ENCODE assay signal across 8 mouse cellular contexts in the genomic region with DNA sequence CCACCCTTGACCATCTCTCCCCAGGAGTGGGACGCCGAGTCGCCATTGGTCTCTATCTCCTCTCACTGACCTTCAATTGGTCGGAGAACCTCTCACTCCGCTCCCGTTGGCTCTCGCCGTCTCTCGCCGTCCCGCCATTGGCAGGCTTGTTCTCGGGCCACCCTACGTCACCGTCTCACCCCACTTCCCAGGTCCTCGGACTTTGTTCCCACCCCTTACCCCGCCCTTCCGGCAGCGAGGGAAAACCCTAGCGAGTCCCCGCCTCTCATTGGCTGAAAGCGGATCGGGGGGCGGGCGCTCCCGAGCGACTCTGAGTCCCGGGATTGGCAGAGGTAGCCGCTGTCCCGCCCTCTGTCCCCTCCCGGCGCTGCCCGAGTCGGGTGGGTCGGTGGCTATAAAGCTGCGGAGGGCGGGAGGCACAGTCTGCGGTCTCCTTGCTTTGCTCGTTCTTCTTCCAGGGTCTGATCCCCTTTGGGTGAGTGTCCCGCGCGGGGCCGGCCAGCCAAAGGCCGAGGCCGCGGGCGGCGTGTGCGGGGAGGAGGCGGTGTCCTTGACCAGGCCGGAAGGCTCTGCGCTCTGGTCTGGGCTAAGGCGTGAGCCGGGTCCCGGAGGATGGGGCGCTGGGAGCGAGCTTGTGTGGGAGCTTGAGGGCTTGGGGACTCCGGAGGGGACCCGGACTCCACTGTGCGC. TPM values are rescaled to one million over a fixed set of nuclear protein-coding genes. Genes with fewer than 3 reads are reported as not detected.
DNase-seq lines count a peak whose midpoint lies in the region; ATAC-seq lines count a peak whose summit lies in the region.

A gene (plus strand): TSS at position 341 of the 690 bp plus-strand sequence.

- WGBS in hindbrain, embryonic 15.5 days: under 1% methylated on average over 53 of the region's 59 CpGs

- H3K27me3 ChIP-seq in hindbrain, embryonic 15.5 days: no peaks in the 10 kb centered on the region

- peak; percentile 96 for DNase-seq in T-cell, adult 2 months (ENCODE audit: low spot score)
- peak; percentile 97 to 99 for DNase-seq in cerebellum, postnatal 36 days
- DNase-seq in frontal cortex, postnatal 36 days (ENCODE audit: low spot score in 2 of 2): peak; percentile 99 to 100
- peak; percentile 99 for DNase-seq in left cerebral cortex, adult 11 months (ENCODE audit: low spot score)
- peak; percentile 99 to 100 for DNase-seq in lung, postnatal 4 days
- DNase-seq in retina, postnatal 7 days (ENCODE audit: low read depth, low spot score): peak; percentile 100
- DNase-seq in urinary bladder, adult 2 months (ENCODE audit: low spot score): peak; percentile 92

- peak within 1 kb of the TSS; percentile 99 for H3K9ac ChIP-seq in hindbrain, embryonic 15.5 days

- H3K9me3 ChIP-seq in hindbrain, embryonic 15.5 days: no peaks in the 10 kb centered on the region

- H3K4me1 ChIP-seq in hindbrain, embryonic 15.5 days (replicated peaks): peaks cover 46% of the 10 kb centered on the region

- peak within 1 kb of the TSS; percentile 97 for H3K4me3 ChIP-seq in hindbrain, embryonic 15.5 days

- H3K27ac ChIP-seq in hindbrain, embryonic 15.5 days (replicated peaks): peak within 1 kb of the TSS; percentile 99

- ATAC-seq in hindbrain, embryonic 15.5 days (ENCODE audit: low FRiP score, low read depth): peak; percentile 99

- H3K36me3 ChIP-seq in hindbrain, embryonic 15.5 days: no peaks in the 10 kb centered on the region

- peak within 1 kb of the TSS; percentile 59 for H3K4me2 ChIP-seq in hindbrain, embryonic 15.5 days

RNA-seq across cellular contexts. Expression of the gene that starts here (rescaled TPM):
- polyA plus RNA-seq in hindbrain, embryonic 15.5 days (2015; fragmentation: Nextera tagmentation; extraction: Ambion mirVana): 514 and 529 TPM in 2 replicates
- polyA plus RNA-seq in urinary bladder, adult 2 months (2012; rRNA removed): 58.2 and 74.9 TPM in 2 replicates

Comparison
In these comparisons a context has a peak if more than half of its experiments do, and no peak if none do; other contexts are left out.
1. Peak in every context shown above with its lines: DNase-seq, ATAC-seq, H3K4me3 ChIP-seq and H3K27ac ChIP-seq.